Mouse (Mus musculus): ENCODE data around the gene Dnaaf3. TPM values are rescaled to one million over a fixed set of nuclear protein-coding genes. Genes with fewer than 3 reads are reported as not detected.

Gene Dnaaf3
- total and polyA plus RNA-seq, 2 experiments from 2014 or later = 2.0 to 2.2 TPM

DNA sequence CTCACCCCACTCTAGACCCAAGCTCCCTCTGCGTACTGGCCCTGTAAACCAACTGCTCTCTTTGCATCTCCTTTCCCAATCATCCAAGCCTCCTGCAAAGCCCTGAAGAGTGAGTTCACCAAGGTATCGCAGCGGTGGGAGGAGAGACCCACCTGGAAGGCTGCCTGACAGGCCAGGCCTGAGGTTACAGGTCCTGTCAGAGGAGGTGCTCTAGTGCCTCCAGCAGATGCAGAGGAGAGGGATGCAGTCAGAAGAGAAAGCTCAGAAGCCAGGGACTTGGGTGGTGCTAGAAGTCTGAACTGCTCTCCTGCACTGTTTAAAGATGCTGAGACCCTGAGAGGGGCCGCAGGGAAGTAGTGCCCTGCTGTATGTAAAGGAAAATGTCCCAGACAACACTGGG, 33.2 kb downstream of the Dnaaf3 start:
- ATAC-seq (no peak), DNase-seq (no peak)
- WGBS = 89% methylated on average over 4 of the region's 4 CpGs
- peaks cover 19% of the 10 kb centered on the region; the same call in 1 of the 2 replicates for H3K4me1 ChIP-seq (ENCODE audit: insufficient read depth)
- H3K27me3 ChIP-seq (ENCODE audit: insufficient read depth, low read length) = no peaks in the 10 kb centered on the region
- no peak for TF ChIP-seq CTCF (IDR thresholded peaks at IDR 0.05; ENCODE audit: low read depth)
- H3K4me2 ChIP-seq (ENCODE audit: low read depth) = peak overlapping the region; percentile 69; the same call in 1 of the 2 replicates
- H3K9me3 ChIP-seq (ENCODE audit: low read length) = no peaks in the 10 kb centered on the region
- no peak overlapping the region; the same call in 1 of the 2 replicates for H3K9ac ChIP-seq
- H3K4me3 ChIP-seq (ENCODE audit: low read depth, low read length) = no peak overlapping the region
- peaks cover 22% of the 10 kb centered on the region for H3K36me3 ChIP-seq (ENCODE audit: insufficient read depth)
- no peak overlapping the region for H3K27ac ChIP-seq (ENCODE audit: low read depth, low read length)

GRCm38 (mm10) chr7:4498251-4498650, 34.0 kb downstream of the Dnaaf3 start:
- no peak overlapping the region for H3K4me3 ChIP-seq (ENCODE audit: low read depth, low read length)
- TF ChIP-seq CTCF (IDR thresholded peaks at IDR 0.05; ENCODE audit: low read depth) = no peak
- no peak for ATAC-seq
- H3K4me1 ChIP-seq (ENCODE audit: insufficient read depth) = peaks cover 19% of the 10 kb centered on the region; the same call in 1 of the 2 replicates
- peak; percentile 46 for DNase-seq
- WGBS = 13% methylated on average over 9 of the region's 9 CpGs
- H3K27me3 ChIP-seq (ENCODE audit: insufficient read depth, low read length) = no peaks in the 10 kb centered on the region
- H3K4me2 ChIP-seq (ENCODE audit: low read depth) = peak overlapping the region; percentile 15; the same call in 1 of the 2 replicates
- H3K9me3 ChIP-seq (ENCODE audit: low read length) = no peaks in the 10 kb centered on the region
- H3K9ac ChIP-seq = no peak overlapping the region
- peaks cover 23% of the 10 kb centered on the region for H3K36me3 ChIP-seq (ENCODE audit: insufficient read depth)
- no peak overlapping the region for H3K27ac ChIP-seq (ENCODE audit: low read depth, low read length)

DNA sequence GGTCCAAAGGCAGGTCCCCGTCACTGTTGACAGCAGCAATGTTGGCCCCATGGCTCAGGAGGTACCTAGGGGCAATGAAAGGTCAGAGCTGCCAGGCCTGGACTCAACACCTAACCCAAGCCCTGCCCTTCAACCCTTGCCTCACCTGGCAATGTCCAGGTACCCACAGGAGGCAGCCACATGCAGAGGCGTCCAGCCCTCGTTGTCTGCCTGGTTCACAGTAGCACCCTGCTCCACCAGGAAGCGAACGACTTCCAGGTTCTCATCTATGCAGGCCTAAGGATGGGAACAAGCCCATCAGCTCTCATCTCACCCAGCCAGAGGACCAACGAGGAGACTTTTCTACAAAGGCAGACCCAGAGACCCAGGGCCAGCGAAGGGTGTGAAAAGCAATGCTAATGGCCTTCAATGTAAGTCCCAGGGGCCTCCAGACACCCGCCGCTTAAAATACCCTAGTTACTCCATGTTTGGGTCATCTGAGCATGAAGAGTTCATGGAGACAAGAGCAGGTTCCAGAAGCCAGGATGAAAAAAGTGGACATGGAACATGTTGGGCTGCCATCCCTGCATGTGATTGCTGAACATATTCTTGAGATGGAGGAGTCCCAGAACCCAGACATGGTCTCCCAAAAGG, 34.9 kb downstream of the Dnaaf3 start:
- Histone ChIP-seq H3K4me2 (ENCODE audit: low read depth) (no peak overlapping the region), H3K9ac (no peak overlapping the region), H3K4me3 (ENCODE audit: low read depth, low read length) (no peak overlapping the region), H3K9me3 (ENCODE audit: low read length) (no peaks in the 10 kb centered on the region), H3K36me3 (ENCODE audit: insufficient read depth) (peaks cover 28% of the 10 kb centered on the region), H3K27me3 (ENCODE audit: insufficient read depth, low read length) (no peaks in the 10 kb centered on the region), H3K4me1 (ENCODE audit: insufficient read depth) (peaks cover 19% of the 10 kb centered on the region; the same call in 1 of the 2 replicates), H3K27ac (ENCODE audit: low read depth, low read length) (no peak overlapping the region)
- DNase-seq (no peak), ATAC-seq (no peak)
- WGBS = 93% methylated on average over 9 of the region's 9 CpGs
- no peak for TF ChIP-seq CTCF (IDR thresholded peaks at IDR 0.05; ENCODE audit: low read depth)

GRCm38 (mm10) chr7:4496468-4496867, 35.8 kb downstream of the Dnaaf3 start:
- WGBS = 95% methylated on average over 3 of the region's 3 CpGs
- no peak overlapping the region for H3K4me2 ChIP-seq (ENCODE audit: low read depth)
- H3K27ac ChIP-seq (ENCODE audit: low read depth, low read length) = no peak overlapping the region
- no peak overlapping the region for H3K9ac ChIP-seq
- no peak overlapping the region for H3K4me3 ChIP-seq (ENCODE audit: low read depth, low read length)
- no peak for ATAC-seq
- H3K4me1 ChIP-seq (ENCODE audit: insufficient read depth) = peaks cover 19% of the 10 kb centered on the region; the same call in 1 of the 2 replicates
- no peak for TF ChIP-seq CTCF (IDR thresholded peaks at IDR 0.05; ENCODE audit: low read depth)
- no peak for DNase-seq
- H3K27me3 ChIP-seq (ENCODE audit: insufficient read depth, low read length) = no peaks in the 10 kb centered on the region
- H3K36me3 ChIP-seq (ENCODE audit: insufficient read depth) = peaks cover 28% of the 10 kb centered on the region
- no peaks in the 10 kb centered on the region for H3K9me3 ChIP-seq (ENCODE audit: low read length)

DNA sequence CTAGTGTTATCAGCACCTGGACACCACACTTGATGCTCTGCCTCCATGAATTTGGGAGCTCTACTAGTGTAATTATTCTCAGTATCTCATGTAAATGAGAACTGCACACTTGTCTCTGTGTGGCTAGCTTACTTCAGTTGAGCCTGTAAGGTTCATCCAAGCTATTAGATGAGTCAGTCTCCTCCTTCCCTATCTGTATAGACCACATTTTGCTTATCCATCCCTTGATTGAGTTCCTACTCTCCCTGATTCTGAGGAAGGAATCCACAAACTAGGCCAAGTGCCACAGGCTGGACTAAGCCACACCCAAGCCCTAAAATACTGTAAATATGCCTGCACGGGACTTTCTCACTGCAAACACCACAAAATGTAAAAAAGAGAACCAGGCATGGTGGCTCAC, 38.3 kb downstream of the Dnaaf3 start:
- Histone ChIP-seq H3K9ac (no peak overlapping the region), H3K27ac (ENCODE audit: low read depth, low read length) (no peak overlapping the region), H3K4me3 (ENCODE audit: low read depth, low read length) (no peak overlapping the region), H3K36me3 (ENCODE audit: insufficient read depth) (peaks cover 40% of the 10 kb centered on the region), H3K9me3 (ENCODE audit: low read length) (no peaks in the 10 kb centered on the region), H3K4me2 (ENCODE audit: low read depth) (no peak overlapping the region), H3K4me1 (ENCODE audit: insufficient read depth) (0 out of 2 replicates have a peak, but pooled peaks cover 8% of the 10 kb centered on the region), H3K27me3 (ENCODE audit: insufficient read depth, low read length) (no peaks in the 10 kb centered on the region)
- DNase-seq (no peak), ATAC-seq (no peak)
- WGBS = 89% methylated on average over 1 of the region's 1 CpGs
- no peak for TF ChIP-seq CTCF (IDR thresholded peaks at IDR 0.05; ENCODE audit: low read depth)

DNA sequence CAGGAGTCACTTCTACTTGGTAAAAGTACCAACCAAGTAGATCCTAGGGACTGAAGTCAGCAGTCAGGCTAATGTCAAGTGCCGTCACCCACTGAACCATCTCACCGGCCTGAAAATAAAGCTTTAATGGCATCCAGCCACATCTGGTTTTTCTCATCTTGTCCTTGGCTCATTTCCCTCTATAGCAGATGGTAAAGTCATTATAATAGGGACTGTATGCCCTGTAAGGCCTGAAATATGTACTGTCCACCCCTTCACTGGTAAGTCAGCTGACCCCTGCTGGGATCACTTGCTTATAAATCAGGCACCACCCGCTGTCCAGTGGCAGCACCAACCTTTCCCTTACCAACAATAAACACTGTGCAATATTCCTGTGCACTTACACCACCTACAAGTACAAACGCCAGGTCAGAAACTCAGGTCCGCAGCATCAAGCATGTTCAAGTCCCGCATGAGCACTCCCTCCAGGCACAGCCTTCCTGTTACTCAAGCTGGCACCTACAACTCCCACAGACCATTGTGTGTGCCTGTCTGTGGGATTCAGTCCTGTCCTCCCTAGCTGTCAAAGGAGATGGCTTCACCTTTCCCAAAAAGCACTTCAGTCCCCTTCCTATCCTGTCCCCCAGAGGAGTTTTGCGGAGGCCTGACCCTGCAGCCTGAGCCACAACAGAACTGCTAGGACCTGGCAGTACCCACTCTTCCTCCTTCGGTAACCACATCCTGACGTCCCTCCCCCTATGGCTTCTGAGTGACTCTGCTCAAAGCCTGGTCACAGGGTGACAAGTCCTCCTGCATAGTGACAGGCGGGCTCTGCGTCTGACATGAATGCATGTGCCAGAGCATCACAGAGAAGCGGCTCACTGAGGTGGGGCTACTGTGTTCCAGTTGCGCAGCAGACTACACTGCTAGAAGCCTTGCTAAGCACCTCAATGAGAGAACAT, 39.7 kb downstream of the Dnaaf3 start:
- TF ChIP-seq CTCF (IDR thresholded peaks at IDR 0.05; ENCODE audit: low read depth) = no peak
- Histone ChIP-seq H3K4me1 (ENCODE audit: insufficient read depth) (no peaks in the 10 kb centered on the region), H3K4me2 (ENCODE audit: low read depth) (no peak overlapping the region), H3K27me3 (ENCODE audit: insufficient read depth, low read length) (no peaks in the 10 kb centered on the region), H3K4me3 (ENCODE audit: low read depth, low read length) (no peak overlapping the region), H3K36me3 (ENCODE audit: insufficient read depth) (peaks cover 46% of the 10 kb centered on the region), H3K9me3 (ENCODE audit: low read length) (no peaks in the 10 kb centered on the region), H3K9ac (no peak overlapping the region), H3K27ac (ENCODE audit: low read depth, low read length) (no peak overlapping the region)
- DNase-seq (no peak), ATAC-seq (no peak)
- 91% methylated on average over 13 of the region's 13 CpGs for WGBS

- no peaks in the 10 kb centered on the region for H3K27me3 ChIP-seq (ENCODE audit: insufficient read depth, low read length)
- DNase-seq (no peak), ATAC-seq (no peak)
- 92% methylated on average over 6 of the region's 6 CpGs for WGBS
- TF ChIP-seq CTCF (IDR thresholded peaks at IDR 0.05; ENCODE audit: low read depth) = no peak
- no peak overlapping the region for H3K4me2 ChIP-seq (ENCODE audit: low read depth)
- H3K9me3 ChIP-seq (ENCODE audit: low read length) = no peaks in the 10 kb centered on the region
- no peak overlapping the region for H3K27ac ChIP-seq (ENCODE audit: low read depth, low read length)
- peaks cover 43% of the 10 kb centered on the region for H3K36me3 ChIP-seq (ENCODE audit: insufficient read depth)
- H3K9ac ChIP-seq = no peak overlapping the region
- H3K4me3 ChIP-seq (ENCODE audit: low read depth, low read length) = no peak overlapping the region
- H3K4me1 ChIP-seq (ENCODE audit: insufficient read depth) = no peaks in the 10 kb centered on the region
These were observed 40.9 kb downstream of the Dnaaf3 start for GRCm38 (mm10) chr7:4491308-4491707.
